Mouse (Mus musculus) kidney, adult 2 months (tissue): ENCODE measurements around the gene Lypd6.

Source experiments
- CTCF ChIP-seq: fragments of 200-500 bp; conservative IDR thresholded peaks from 2 replicates; pipeline ENCODE4 v1.5.1; 2011; ENCODE audit warnings: low read depth, mild to moderate bottlenecking, control low read depth, low read length, moderate library complexity, mixed read lengths; ENCODE audit not compliant: insufficient read depth, insufficient read length
- POLR2A ChIP-seq: fragments of 200-500 bp; IDR thresholded peaks from one replicate; pipeline ENCODE4 v1.6.1; 2011; ENCODE audit warnings: low read depth, low read length, control low read depth

DNA sequence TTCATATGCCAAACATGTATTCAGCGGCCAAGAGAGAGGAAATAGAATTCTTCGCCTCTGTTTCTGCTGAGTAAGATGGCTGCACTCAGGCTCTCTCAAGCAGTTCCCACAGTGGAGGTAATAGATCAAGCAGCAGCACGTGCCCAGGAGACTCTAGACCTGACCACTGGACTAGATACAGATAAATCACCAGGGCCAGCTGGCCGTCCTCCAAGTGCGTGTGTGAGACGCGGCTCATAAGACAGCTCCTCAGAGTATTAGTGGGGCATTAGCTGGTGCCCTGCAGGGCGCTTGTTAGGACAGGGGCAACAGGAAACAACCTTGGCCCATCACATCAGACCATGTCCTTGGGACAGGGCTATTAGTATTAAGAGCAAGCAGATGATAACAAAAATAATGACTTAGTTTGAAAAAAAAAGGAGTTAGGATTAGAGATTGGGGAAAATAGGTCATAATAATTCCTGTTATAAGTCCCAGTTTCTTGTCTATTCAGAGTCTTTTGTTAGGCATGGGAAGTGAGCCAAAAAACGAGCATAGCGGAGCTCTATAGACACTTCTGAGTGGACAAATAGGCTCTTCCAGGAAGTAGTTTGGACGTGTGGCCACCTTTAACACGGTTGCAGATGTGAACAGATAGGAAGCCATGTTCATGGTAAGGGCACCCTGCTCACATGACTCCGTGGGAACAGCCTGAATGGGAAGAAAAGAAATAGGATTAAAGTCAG lies 3.5 kb downstream of the Lypd6 start:
- TF ChIP-seq CTCF = no peak
- no peak for TF ChIP-seq POLR2A
